Mouse (Mus musculus) c-Kit-positive CD71-negative TER-119-negative erythroid progenitor cells, embryonic 14.5 days (primary cell): ENCODE results near the gene Tulp2.
A peak's percentile ranks its signal among the peaks of the same experiment; 100 is the strongest.

ENCODE experiments used
- DNase-seq: peaks from one replicate; pipeline ENCODE4 v3.0.0-alpha.2; 2013; ENCODE audit warnings: low read depth

Gene Tulp2

GRCm38 (mm10) chr7:45481374-45481927, at the start of gene Tulp2:
Gene Tulp2 (plus strand): TSS chr7:45481877.
- DNase-seq = no peak

- no peak for DNase-seq
These were observed 47.9 kb upstream of the Tulp2 start for GRCm38 (mm10) chr7:45433835-45434202.

GRCm38 (mm10) chr7:45434203-45435015, 47.3 kb upstream of the Tulp2 start, which contains the start of gene Gys1:
Gene Gys1 (plus strand): TSS chr7:45434844.
- peak; percentile 99 for DNase-seq

- DNase-seq = no peak
These were observed 46.6 kb upstream of the Tulp2 start for GRCm38 (mm10) chr7:45435038-45435437.

- DNase-seq = no peak
These were observed 45.2 kb upstream of the Tulp2 start for GRCm38 (mm10) chr7:45436444-45436843.

- DNase-seq = no peak
These were observed 44.6 kb upstream of the Tulp2 start for GRCm38 (mm10) chr7:45437046-45437445.

- DNase-seq = no peak
These were observed 44.0 kb upstream of the Tulp2 start, which contains the start of gene Ruvbl2 for GRCm38 (mm10) chr7:45437521-45438276. Gene Ruvbl2 (minus strand): TSS chr7:45438096.

GRCm38 (mm10) chr7:45443526-45444420, 37.9 kb upstream of the Tulp2 start:
- DNase-seq = no peak

GRCm38 (mm10) chr7:45446589-45446988, 35.1 kb upstream of the Tulp2 start:
- no peak for DNase-seq

GRCm38 (mm10) chr7:45447325-45447990, 34.2 kb upstream of the Tulp2 start:
- no peak for DNase-seq

- no peak for DNase-seq
These were observed 31.7 kb upstream of the Tulp2 start for GRCm38 (mm10) chr7:45449974-45450373.

- peak; percentile 83 for DNase-seq
These were observed 30.2 kb upstream of the Tulp2 start for GRCm38 (mm10) chr7:45451344-45451982.

GRCm38 (mm10) chr7:45454971-45455370, 26.7 kb upstream of the Tulp2 start:
- DNase-seq = no peak

- DNase-seq = no peak
These were observed 25.6 kb upstream of the Tulp2 start for GRCm38 (mm10) chr7:45455932-45456696.

- no peak for DNase-seq
These were observed 24.9 kb upstream of the Tulp2 start for GRCm38 (mm10) chr7:45456721-45457203.

- DNase-seq = no peak
These were observed 24.2 kb upstream of the Tulp2 start for GRCm38 (mm10) chr7:45457204-45458060.

GRCm38 (mm10) chr7:45458748-45459563, 22.7 kb upstream of the Tulp2 start:
- no peak for DNase-seq
